Mouse (Mus musculus) lung, embryonic 16.5 days (tissue): Measurements from ENCODE around the gene Ano6. TPM values are rescaled to one million over a fixed set of nuclear protein-coding genes. Genes with fewer than 3 reads are reported as not detected.

Experiments used
- ATAC-seq: fragments of 200-750 bp; cut with Nextera tagmentation; 2 replicates; pipeline ENCODE4 v1.8.0; 2017; ENCODE audit warnings: low read depth, mild to moderate bottlenecking, moderate library complexity
- H3K27ac ChIP-seq: fragments of 300-500 bp; sonication (generic); 2 replicates; pipeline ENCODE4 v1.5.1; 2014; ENCODE audit warnings: mild to moderate bottlenecking, control low read depth, low read length
- H3K27me3 ChIP-seq: fragments of 300-500 bp; sonication (generic); 2 replicates; pipeline ENCODE4 v1.6.1; 2014; ENCODE audit warnings: low read depth, low read length, mixed read lengths; ENCODE audit not compliant: control insufficient read depth, insufficient read depth
- H3K36me3 ChIP-seq: fragments of 300-500 bp; sonication (generic); 2 replicates; pipeline ENCODE4 v1.6.1; 2014; ENCODE audit warnings: low read length; ENCODE audit not compliant: control insufficient read depth, insufficient read depth
- H3K4me1 ChIP-seq: fragments of 300-500 bp; sonication (generic); replicated peaks from 2 replicates; pipeline ENCODE4 v1.6.1; 2014; ENCODE audit warnings: low read length, mixed read lengths; ENCODE audit not compliant: control insufficient read depth, insufficient read depth
- H3K4me2 ChIP-seq: fragments of 300-500 bp; sonication (generic); 2 replicates; pipeline ENCODE4 v1.6.1; 2014; ENCODE audit warnings: low read depth, low read length, control low read depth
- H3K4me3 ChIP-seq: fragments of 300-500 bp; sonication (generic); 2 replicates; pipeline ENCODE4 v1.5.1; 2014; ENCODE audit warnings: mild to moderate bottlenecking, low read length, control low read depth
- H3K9ac ChIP-seq: fragments of 300-500 bp; sonication (generic); 2 replicates; pipeline ENCODE4 v1.6.1; 2014; ENCODE audit warnings: low read length, control low read depth
- H3K9me3 ChIP-seq: fragments of 300-500 bp; sonication (generic); 2 replicates; pipeline ENCODE4 v1.6.1; 2016; ENCODE audit warnings: low read length; ENCODE audit not compliant: control insufficient read depth
- whole genome bisulfite sequencing: fragments of 180-500 bp; shearing (Covaris S2); extraction: QIAGEN DNeasy Blood & Tissue Kit; methylation state at CpG from one replicate; pipeline ENCODE4 v1.1.7; 2014; 5-methylcytosine and 5-hydroxymethylcytosine counted together
- polyA plus RNA-seq: library from polyadenylated mRNA; unstranded; fragments of >200 nt; fragmentation: Nextera tagmentation; extraction: Ambion mirVana; gene quantifications from 2 replicates; pipeline ENCODE4 v1.2.1, GENCODE M21; 2015

Gene Ano6
- polyA plus RNA-seq, 1 experiment from 2014 or later: 53.2 TPM

- 62% methylated on average over 21 of the region's 21 CpGs for WGBS
- no peak for ATAC-seq
- H3K27me3 ChIP-seq: no peaks in the 10 kb centered on the region
- peaks cover 30% of the 10 kb centered on the region for H3K4me1 ChIP-seq
- H3K36me3 ChIP-seq: peaks cover 2% of the 10 kb centered on the region; the same call in 1 of the 2 replicates
- H3K4me2 ChIP-seq: no peak overlapping the region
- H3K9me3 ChIP-seq: no peaks in the 10 kb centered on the region
- H3K9ac ChIP-seq: no peak overlapping the region
- H3K27ac ChIP-seq: no peak overlapping the region
- no peak overlapping the region for H3K4me3 ChIP-seq
These were observed 10.8 kb downstream of the Ano6 start for GRCm38 (mm10) chr15:95801261-95801979.

GRCm38 (mm10) chr15:95802140-95802539, 11.5 kb downstream of the Ano6 start:
- no peak for ATAC-seq
- Histone ChIP-seq H3K9me3 (no peaks in the 10 kb centered on the region), H3K36me3 (peaks cover 2% of the 10 kb centered on the region; the same call in 1 of the 2 replicates), H3K4me3 (no peak overlapping the region), H3K4me2 (no peak overlapping the region), H3K9ac (no peak overlapping the region), H3K4me1 (peaks cover 30% of the 10 kb centered on the region), H3K27me3 (no peaks in the 10 kb centered on the region), H3K27ac (no peak overlapping the region)
- WGBS: 81% methylated on average over 6 of the region's 6 CpGs

DNA sequence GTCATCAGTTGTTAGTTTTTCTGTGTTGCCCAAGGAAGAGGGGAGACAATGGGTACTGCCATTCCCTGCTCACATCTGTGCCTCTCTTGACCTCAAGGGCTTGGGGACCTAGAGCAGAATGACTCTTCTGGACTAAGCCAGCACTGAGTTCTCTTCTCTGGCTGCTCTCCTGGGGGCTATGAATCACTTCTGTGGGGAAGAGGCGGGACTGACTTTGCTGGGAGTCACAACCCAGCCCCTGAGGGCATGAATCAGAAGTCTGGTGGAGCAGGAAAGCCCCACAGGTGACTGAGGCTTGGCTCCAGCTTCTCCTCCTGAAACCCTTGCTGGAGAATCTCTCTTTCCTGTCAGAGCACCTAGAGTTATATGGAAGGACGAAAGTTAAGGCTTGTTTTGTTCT, 12.1 kb downstream of the Ano6 start:
- Histone ChIP-seq H3K27me3 (no peaks in the 10 kb centered on the region), H3K9me3 (no peaks in the 10 kb centered on the region), H3K9ac (no peak overlapping the region), H3K4me2 (no peak overlapping the region), H3K4me1 (peaks cover 28% of the 10 kb centered on the region), H3K4me3 (no peak overlapping the region), H3K36me3 (peaks cover 2% of the 10 kb centered on the region; the same call in 1 of the 2 replicates), H3K27ac (no peak overlapping the region)
- 60% methylated on average over 2 of the region's 2 CpGs for WGBS
- ATAC-seq: no peak

DNA sequence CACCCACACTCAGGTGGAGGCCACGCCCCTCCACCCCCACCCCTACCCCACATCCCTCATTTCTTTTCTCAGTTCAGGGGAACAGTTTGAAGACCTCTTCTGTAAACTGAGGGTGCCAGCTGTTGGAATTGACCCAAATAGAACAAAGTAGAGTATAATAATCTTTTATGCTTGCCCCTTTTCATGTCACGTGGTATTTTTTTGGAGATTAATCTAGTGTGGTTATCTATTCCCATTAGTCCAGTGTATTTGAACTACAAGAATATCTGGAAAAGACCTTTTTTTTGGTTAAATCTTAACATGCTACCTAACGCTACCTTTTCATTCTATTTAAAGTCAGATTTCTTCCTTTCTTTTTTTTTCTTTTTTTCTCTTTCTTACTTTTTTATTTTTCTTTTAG, 12.8 kb downstream of the Ano6 start:
- Histone ChIP-seq H3K4me2 (no peak overlapping the region), H3K4me1 (peaks cover 29% of the 10 kb centered on the region), H3K4me3 (no peak overlapping the region), H3K9me3 (no peaks in the 10 kb centered on the region), H3K36me3 (peaks cover 2% of the 10 kb centered on the region; the same call in 1 of the 2 replicates), H3K27ac (no peak overlapping the region), H3K9ac (no peak overlapping the region), H3K27me3 (no peaks in the 10 kb centered on the region)
- 71% methylated on average over 3 of the region's 3 CpGs for WGBS
- no peak for ATAC-seq

GRCm38 (mm10) chr15:95804255-95804654, 13.6 kb downstream of the Ano6 start:
- Histone ChIP-seq H3K27me3 (no peaks in the 10 kb centered on the region), H3K36me3 (peaks cover 2% of the 10 kb centered on the region; the same call in 1 of the 2 replicates), H3K4me2 (no peak overlapping the region), H3K9me3 (no peaks in the 10 kb centered on the region), H3K27ac (peak overlapping the region; percentile 72), H3K9ac (no peak overlapping the region), H3K4me1 (peaks cover 34% of the 10 kb centered on the region), H3K4me3 (no peak overlapping the region)
- ATAC-seq: peak; percentile 87
- 17% methylated on average over 7 of the region's 7 CpGs for WGBS

DNA sequence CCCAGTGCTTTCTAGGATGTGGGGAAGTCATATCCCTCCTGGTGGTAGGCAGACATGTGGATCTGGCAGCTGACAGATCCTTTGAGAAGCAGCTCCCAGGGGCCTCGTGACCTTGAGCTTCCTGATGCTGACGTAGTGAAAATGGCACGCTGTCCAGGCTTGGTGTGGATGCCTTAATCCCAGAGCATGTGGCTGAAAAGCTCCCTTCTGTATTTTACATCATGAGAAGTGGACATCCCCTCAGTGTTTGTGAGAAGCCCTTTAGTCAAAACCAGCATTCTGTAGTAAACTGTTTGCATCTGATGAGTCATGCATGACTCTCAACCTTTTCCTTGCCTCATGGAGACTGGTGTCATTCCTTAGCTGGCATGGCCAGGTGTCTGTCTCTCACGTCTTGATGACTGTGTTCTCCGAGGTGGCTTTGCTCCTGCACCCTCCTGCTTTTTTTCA, 14.4 kb downstream of the Ano6 start:
- H3K4me1 ChIP-seq: peaks cover 34% of the 10 kb centered on the region
- peak overlapping the region; percentile 72 for H3K27ac ChIP-seq
- no peak overlapping the region for H3K4me3 ChIP-seq
- ATAC-seq: no peak
- no peak overlapping the region for H3K9ac ChIP-seq
- WGBS: 50% methylated on average over 5 of the region's 5 CpGs
- no peaks in the 10 kb centered on the region for H3K9me3 ChIP-seq
- no peaks in the 10 kb centered on the region for H3K27me3 ChIP-seq
- no peak overlapping the region for H3K4me2 ChIP-seq
- H3K36me3 ChIP-seq: peaks cover 2% of the 10 kb centered on the region; the same call in 1 of the 2 replicates

DNA sequence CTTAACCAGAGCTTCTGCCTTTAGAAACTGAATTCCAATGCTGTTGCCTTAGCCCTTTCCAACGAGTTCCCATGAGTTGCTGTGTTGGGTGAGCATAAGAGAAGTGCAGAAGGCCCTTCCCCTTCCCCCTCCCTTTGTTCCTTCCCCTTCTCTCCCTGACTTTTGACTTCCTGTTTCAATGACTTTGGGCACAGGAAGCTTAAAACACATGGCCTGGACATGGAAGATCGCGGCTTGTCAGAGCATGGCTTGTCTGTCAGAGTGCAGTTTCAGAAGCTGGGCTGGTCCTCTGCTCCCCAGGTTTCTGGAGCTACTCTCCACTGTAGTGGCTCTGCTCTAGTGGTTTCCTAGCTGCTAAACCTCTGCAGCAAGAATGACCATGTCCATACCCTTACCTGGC, 17.3 kb downstream of the Ano6 start:
- peaks cover 33% of the 10 kb centered on the region for H3K4me1 ChIP-seq
- 59% methylated on average over 3 of the region's 3 CpGs for WGBS
- 0 out of 2 replicates have a peak, but pooled peaks cover 4% of the 10 kb centered on the region for H3K36me3 ChIP-seq
- no peak overlapping the region for H3K27ac ChIP-seq
- no peak overlapping the region for H3K4me3 ChIP-seq
- no peaks in the 10 kb centered on the region for H3K27me3 ChIP-seq
- no peak overlapping the region for H3K4me2 ChIP-seq
- H3K9me3 ChIP-seq: no peaks in the 10 kb centered on the region
- H3K9ac ChIP-seq: no peak overlapping the region
- no peak for ATAC-seq

GRCm38 (mm10) chr15:95810357-95810761, 19.7 kb downstream of the Ano6 start:
- WGBS: 60% methylated on average over 4 of the region's 4 CpGs
- H3K4me3 ChIP-seq: no peak overlapping the region
- no peaks in the 10 kb centered on the region for H3K27me3 ChIP-seq
- H3K4me2 ChIP-seq: 0 out of 2 replicates have a peak overlapping the region, but pooled peaks have one; percentile 19
- no peak overlapping the region for H3K9ac ChIP-seq
- ATAC-seq: peak; percentile 69
- H3K27ac ChIP-seq: peak overlapping the region; percentile 61
- H3K9me3 ChIP-seq: no peaks in the 10 kb centered on the region
- H3K36me3 ChIP-seq: 0 out of 2 replicates have a peak, but pooled peaks cover 4% of the 10 kb centered on the region
- peaks cover 14% of the 10 kb centered on the region for H3K4me1 ChIP-seq

DNA sequence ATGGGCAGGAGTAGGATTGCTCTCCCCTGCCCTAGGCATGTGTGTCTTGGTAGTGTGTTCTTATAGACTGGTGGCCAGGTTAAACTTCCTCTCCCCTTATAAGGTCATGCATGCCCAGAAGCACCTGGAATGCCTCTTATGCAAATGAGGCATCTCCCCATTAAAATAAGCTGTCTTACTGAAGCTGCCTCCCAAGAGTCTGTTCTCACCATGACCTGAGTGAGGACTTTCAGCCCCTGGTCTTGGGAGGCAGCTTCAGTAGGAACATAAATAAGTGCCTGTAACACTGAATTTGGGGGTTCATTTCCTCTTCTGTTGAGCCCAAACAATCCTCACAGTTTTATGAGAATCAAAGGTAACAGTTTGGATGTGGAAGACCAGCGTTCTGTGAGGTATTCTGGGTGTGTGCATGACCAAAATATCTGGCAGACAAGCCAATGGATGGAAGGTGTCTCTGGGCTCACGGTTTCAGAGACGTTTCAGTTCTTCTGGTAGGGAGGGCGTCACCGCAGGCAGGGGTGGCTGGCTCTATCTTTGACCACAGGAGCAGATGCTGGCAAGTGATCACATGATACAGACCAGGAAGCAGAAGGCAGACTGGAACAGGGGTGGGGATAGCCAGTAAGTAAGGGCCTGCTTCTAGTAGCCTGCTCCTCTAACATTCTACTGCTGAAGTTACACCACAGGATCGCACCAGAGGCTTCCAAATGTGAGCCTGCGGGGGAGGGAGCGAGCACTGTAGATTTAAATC, 22.4 kb downstream of the Ano6 start:
- Histone ChIP-seq H3K4me2 (no peak overlapping the region), H3K9me3 (no peaks in the 10 kb centered on the region), H3K27ac (no peak overlapping the region), H3K4me3 (no peak overlapping the region), H3K4me1 (peaks cover 14% of the 10 kb centered on the region), H3K36me3 (0 out of 2 replicates have a peak, but pooled peaks cover 4% of the 10 kb centered on the region), H3K27me3 (no peaks in the 10 kb centered on the region), H3K9ac (no peak overlapping the region)
- no peak for ATAC-seq
- WGBS: 92% methylated on average over 8 of the region's 8 CpGs
